Mouse (Mus musculus) neural tube, embryonic 15.5 days (tissue): Measurements from ENCODE around the gene Snap47. TPM values are rescaled to one million over a fixed set of nuclear protein-coding genes. Genes with fewer than 3 reads are reported as not detected.

Source experiments
- ATAC-seq: fragments of 200-750 bp; cut with Nextera tagmentation; 2 replicates; pipeline ENCODE4 v1.8.0; 2017; ENCODE audit warnings: mild to moderate bottlenecking, moderate TSS enrichment, moderate library complexity; ENCODE audit not compliant: low FRiP score
- H3K27ac ChIP-seq: fragments of 300-500 bp; sonication (generic); replicated peaks from 2 replicates; pipeline ENCODE4 v1.5.1; 2015; ENCODE audit warnings: mild to moderate bottlenecking, inconsistent platforms
- H3K27me3 ChIP-seq: fragments of 300-500 bp; sonication (generic); replicated peaks from 2 replicates; pipeline ENCODE4 v1.6.1; 2015; ENCODE audit warnings: inconsistent platforms
- H3K36me3 ChIP-seq: fragments of 300-500 bp; sonication (generic); 2 replicates; pipeline ENCODE4 v1.6.1; 2015; ENCODE audit warnings: inconsistent platforms
- H3K4me1 ChIP-seq: fragments of 300-500 bp; sonication (generic); 2 replicates; pipeline ENCODE4 v1.6.1; 2015; ENCODE audit warnings: inconsistent platforms
- H3K4me2 ChIP-seq: fragments of 300-500 bp; sonication (generic); 2 replicates; pipeline ENCODE4 v1.6.1; 2015; ENCODE audit warnings: inconsistent platforms, mild to moderate bottlenecking, moderate library complexity
- H3K4me3 ChIP-seq: fragments of 300-500 bp; sonication (generic); replicated peaks from 2 replicates; pipeline ENCODE4 v1.5.1; 2015; ENCODE audit warnings: mild to moderate bottlenecking, inconsistent platforms
- H3K9ac ChIP-seq: fragments of 300-500 bp; sonication (generic); replicated peaks from 2 replicates; pipeline ENCODE4 v1.6.1; 2015; ENCODE audit warnings: mild to moderate bottlenecking, inconsistent platforms
- H3K9me3 ChIP-seq: fragments of 300-500 bp; sonication (generic); replicated peaks from 2 replicates; pipeline ENCODE4 v1.6.1; 2016; ENCODE audit warnings: inconsistent platforms
- WGBS: fragments of 180-500 bp; shearing (Covaris S2); methylation state at CpG from one replicate; pipeline ENCODE4 v1.1.7; 2015; ENCODE audit warnings: mixed read lengths; 5-methylcytosine and 5-hydroxymethylcytosine counted together
- polyA plus RNA-seq: library from polyadenylated mRNA; unstranded; fragments of >200 nt; fragmentation: Nextera tagmentation; extraction: Ambion mirVana; gene quantifications from 2 replicates; pipeline ENCODE4 v1.2.1, GENCODE M21; 2015

The Snap47 gene
- polyA plus RNA-seq, 1 experiment from 2014 or later: 630 TPM

- H3K4me1 ChIP-seq: 0 out of 2 replicates have a peak, but pooled peaks cover 3% of the 10 kb centered on the region
- 89% methylated on average over 2 of the region's 2 CpGs for WGBS
- no peaks in the 10 kb centered on the region for H3K27me3 ChIP-seq
- no peaks in the 10 kb centered on the region for H3K9me3 ChIP-seq
- H3K27ac ChIP-seq: no peak overlapping the region
- no peak for ATAC-seq
- H3K9ac ChIP-seq: no peak overlapping the region
- H3K36me3 ChIP-seq: peaks cover 67% of the 10 kb centered on the region
- H3K4me2 ChIP-seq: no peak overlapping the region
- H3K4me3 ChIP-seq: no peak overlapping the region
These were observed 5.9 kb upstream of the Snap47 start for GRCm38 (mm10) chr11:59456891-59457290.

- WGBS: 94% methylated on average over 2 of the region's 2 CpGs
- H3K4me1 ChIP-seq: peaks cover 9% of the 10 kb centered on the region; the same call in 1 of the 2 replicates
- H3K36me3 ChIP-seq: peaks cover 63% of the 10 kb centered on the region
- H3K27ac ChIP-seq: no peak overlapping the region
- H3K4me3 ChIP-seq: no peak overlapping the region
- no peaks in the 10 kb centered on the region for H3K27me3 ChIP-seq
- no peak for ATAC-seq
- no peak overlapping the region for H3K9ac ChIP-seq
- H3K4me2 ChIP-seq: no peak overlapping the region
- no peaks in the 10 kb centered on the region for H3K9me3 ChIP-seq
These were observed 5.4 kb upstream of the Snap47 start for GRCm38 (mm10) chr11:59456346-59456745.

GRCm38 (mm10) chr11:59450230-59450771 lies 685 bp downstream of the Snap47 start:
- H3K4me3 ChIP-seq: peak overlapping the region; percentile 87
- WGBS: under 1% methylated on average over 38 of the region's 38 CpGs
- H3K9me3 ChIP-seq: no peaks in the 10 kb centered on the region
- peak overlapping the region; percentile 78 for H3K4me2 ChIP-seq
- H3K27ac ChIP-seq: peak overlapping the region; percentile 90
- peak overlapping the region; percentile 79 for H3K9ac ChIP-seq
- H3K4me1 ChIP-seq: peaks cover 34% of the 10 kb centered on the region
- peaks cover 23% of the 10 kb centered on the region for H3K36me3 ChIP-seq
- ATAC-seq: peak; percentile 65
- no peaks in the 10 kb centered on the region for H3K27me3 ChIP-seq

GRCm38 (mm10) chr11:59449741-59450229 lies 1.2 kb downstream of the Snap47 start, which contains the start of gene Jmjd4:
Gene Jmjd4 (plus strand): TSS chr11:59450045.
- H3K4me3 ChIP-seq: peak within 1 kb of the TSS; percentile 87
- under 1% methylated on average over 38 of the region's 40 CpGs for WGBS
- no peaks in the 10 kb centered on the region for H3K27me3 ChIP-seq
- H3K27ac ChIP-seq: peak within 1 kb of the TSS; percentile 90
- H3K4me2 ChIP-seq: peak within 1 kb of the TSS; percentile 78
- H3K9ac ChIP-seq: peak within 1 kb of the TSS; percentile 79
- peaks cover 34% of the 10 kb centered on the region for H3K4me1 ChIP-seq
- peaks cover 17% of the 10 kb centered on the region for H3K36me3 ChIP-seq
- peak; percentile 97 for ATAC-seq
- H3K9me3 ChIP-seq: no peaks in the 10 kb centered on the region

- no peak overlapping the region for H3K4me2 ChIP-seq
- no peaks in the 10 kb centered on the region for H3K27me3 ChIP-seq
- no peaks in the 10 kb centered on the region for H3K9me3 ChIP-seq
- no peak overlapping the region for H3K27ac ChIP-seq
- ATAC-seq: no peak
- H3K36me3 ChIP-seq: peaks cover 17% of the 10 kb centered on the region
- H3K9ac ChIP-seq: no peak overlapping the region
- H3K4me3 ChIP-seq: no peak overlapping the region
- H3K4me1 ChIP-seq: peaks cover 7% of the 10 kb centered on the region
These were observed 7.9 kb downstream of the Snap47 start for GRCm38 (mm10) chr11:59443102-59443501.

GRCm38 (mm10) chr11:59437954-59438353 lies 13.0 kb downstream of the Snap47 start:
- Histone ChIP-seq H3K4me1 (0 out of 2 replicates have a peak, but pooled peaks cover 7% of the 10 kb centered on the region), H3K4me3 (no peak overlapping the region), H3K9ac (no peak overlapping the region), H3K27me3 (no peaks in the 10 kb centered on the region), H3K9me3 (0 out of 2 replicates have a peak, but pooled peaks cover 9% of the 10 kb centered on the region), H3K4me2 (no peak overlapping the region), H3K27ac (no peak overlapping the region), H3K36me3 (peaks cover 52% of the 10 kb centered on the region)
- WGBS: 92% methylated on average over 12 of the region's 12 CpGs
- no peak for ATAC-seq

GRCm38 (mm10) chr11:59432261-59432660 lies 18.7 kb downstream of the Snap47 start:
- WGBS: 72% methylated on average over 3 of the region's 3 CpGs
- ATAC-seq: no peak
- H3K36me3 ChIP-seq: peaks cover 67% of the 10 kb centered on the region

GRCm38 (mm10) chr11:59429959-59430358 lies 21.0 kb downstream of the Snap47 start:
- Histone ChIP-seq H3K36me3 (peaks cover 73% of the 10 kb centered on the region), H3K4me1 (peaks cover 20% of the 10 kb centered on the region), H3K4me3 (no peak overlapping the region), H3K27me3 (no peaks in the 10 kb centered on the region), H3K9ac (no peak overlapping the region), H3K9me3 (no peaks in the 10 kb centered on the region), H3K4me2 (no peak overlapping the region), H3K27ac (no peak overlapping the region)
- WGBS: 83% methylated on average over 1 of the region's 1 CpGs
- no peak for ATAC-seq

More at GRCm38 (mm10) chr11:59432261-59432660, 18.7 kb downstream of the Snap47 start:
- no peaks in the 10 kb centered on the region for H3K27me3 ChIP-seq
- no peak overlapping the region for H3K27ac ChIP-seq
- H3K4me1 ChIP-seq: 0 out of 2 replicates have a peak, but pooled peaks cover 10% of the 10 kb centered on the region
- no peak overlapping the region for H3K9ac ChIP-seq
- 0 out of 2 replicates have a peak, but pooled peaks cover 9% of the 10 kb centered on the region for H3K9me3 ChIP-seq
- no peak overlapping the region for H3K4me2 ChIP-seq
- H3K4me3 ChIP-seq: no peak overlapping the region

- H3K36me3 ChIP-seq: peaks cover 75% of the 10 kb centered on the region
- H3K4me2 ChIP-seq: no peak overlapping the region
- no peaks in the 10 kb centered on the region for H3K9me3 ChIP-seq
- H3K4me3 ChIP-seq: no peak overlapping the region
- H3K27me3 ChIP-seq: no peaks in the 10 kb centered on the region
- WGBS: 89% methylated on average over 9 of the region's 9 CpGs
- no peak for ATAC-seq
- peaks cover 24% of the 10 kb centered on the region for H3K4me1 ChIP-seq
- H3K27ac ChIP-seq: no peak overlapping the region
- no peak overlapping the region for H3K9ac ChIP-seq
These were observed 22.8 kb downstream of the Snap47 start for GRCm38 (mm10) chr11:59428057-59428660.

GRCm38 (mm10) chr11:59425671-59426101 lies 25.3 kb downstream of the Snap47 start:
- H3K4me3 ChIP-seq: no peak overlapping the region
- WGBS: 58% methylated on average over 7 of the region's 7 CpGs
- H3K4me1 ChIP-seq: peaks cover 22% of the 10 kb centered on the region
- no peak overlapping the region for H3K9ac ChIP-seq
- no peaks in the 10 kb centered on the region for H3K27me3 ChIP-seq
- H3K27ac ChIP-seq: no peak overlapping the region
- no peak overlapping the region for H3K4me2 ChIP-seq
- H3K36me3 ChIP-seq: peaks cover 82% of the 10 kb centered on the region
- H3K9me3 ChIP-seq: no peaks in the 10 kb centered on the region
- no peak for ATAC-seq

- Histone ChIP-seq H3K36me3 (peaks cover 87% of the 10 kb centered on the region), H3K27ac (no peak overlapping the region), H3K9me3 (no peaks in the 10 kb centered on the region), H3K9ac (no peak overlapping the region), H3K27me3 (no peaks in the 10 kb centered on the region), H3K4me1 (peaks cover 22% of the 10 kb centered on the region), H3K4me3 (no peak overlapping the region), H3K4me2 (no peak overlapping the region)
- no peak for ATAC-seq
- WGBS: 75% methylated on average over 5 of the region's 5 CpGs
These were observed 27.9 kb downstream of the Snap47 start for GRCm38 (mm10) chr11:59423010-59423588.

GRCm38 (mm10) chr11:59421967-59422366 lies 29.0 kb downstream of the Snap47 start:
- no peaks in the 10 kb centered on the region for H3K9me3 ChIP-seq
- no peak overlapping the region for H3K27ac ChIP-seq
- peaks cover 22% of the 10 kb centered on the region for H3K4me1 ChIP-seq
- H3K27me3 ChIP-seq: no peaks in the 10 kb centered on the region
- no peak overlapping the region for H3K9ac ChIP-seq
- peaks cover 80% of the 10 kb centered on the region for H3K36me3 ChIP-seq
- ATAC-seq: no peak
- no peak overlapping the region for H3K4me3 ChIP-seq
- WGBS: 93% methylated on average over 2 of the region's 2 CpGs
- no peak overlapping the region for H3K4me2 ChIP-seq
